Mouse (Mus musculus): Measurements from ENCODE around the gene Pomgnt2. TPM values are rescaled to one million over a fixed set of nuclear protein-coding genes. Genes with fewer than 3 reads are reported as not detected.
A peak's percentile ranks its signal among the peaks of the same experiment; 100 is the strongest.

The Pomgnt2 gene
- total RNA-seq, 1 experiment, result 12.9 TPM

- no peak overlapping the region for H3K4me3 ChIP-seq (ENCODE audit: insufficient read depth in 1 of 2, low read depth in 1 of 2, low read length in 2 of 2, poor library complexity in 1 of 2, severe bottlenecking in 1 of 2)
- DNase-seq (ENCODE audit: low read depth, low spot score), result no peak
- no peaks in the 10 kb centered on the region for H3K9me3 ChIP-seq (ENCODE audit: control insufficient read depth, insufficient read depth, low read depth, low read length)
- H3K27ac ChIP-seq (ENCODE audit: insufficient read depth, low read depth, low read length, poor library complexity, severe bottlenecking), result no peak overlapping the region
- in situ Hi-C loops (cut with MboI; ENCODE audit: low sequenced_read_pairs in 2 of 2, unreplicated experiment in 2 of 2), result no loop called here
- TF ChIP-seq CHD2 (IDR thresholded peaks at IDR 0.05; ENCODE audit: low read depth, low read length) (no peak), MAFK (IDR thresholded peaks at IDR 0.05; ENCODE audit: insufficient read depth, low read depth, low read length) (no peak), ZNF384 (IDR thresholded peaks at IDR 0.05; ENCODE audit: low read depth, low read length) (no peak), ZC3H11A (IDR thresholded peaks at IDR 0.05; ENCODE audit: borderline replicate concordance, low read depth, low read length) (no peak), HCFC1 (IDR thresholded peaks at IDR 0.05; ENCODE audit: borderline replicate concordance, insufficient read depth, low read length) (no peak)
- H3K9ac ChIP-seq (ENCODE audit: insufficient read depth, low read depth, low read length, poor library complexity, severe bottlenecking), result no peak overlapping the region
- peaks cover 3% of the 10 kb centered on the region; the same call in 1 of the 2 replicates for H3K36me3 ChIP-seq (ENCODE audit: control insufficient read depth, insufficient read depth, low read length, poor library complexity, severe bottlenecking)
- H3K4me1 ChIP-seq (ENCODE audit: control insufficient read depth in 2 of 2, insufficient read depth in 2 of 2, low read length in 2 of 2, poor library complexity in 1 of 2), result peaks cover 2 to 20% of the 10 kb centered on the region in 2 experiments; a peak in 3 of 4 replicates
These were observed 5.9 kb downstream of the Pomgnt2 start for GRCm38 (mm10) chr9:121991041-121991440.

- TF ChIP-seq CHD2 (IDR thresholded peaks at IDR 0.05; ENCODE audit: low read depth, low read length), result no peak
- no peak for TF ChIP-seq ZNF384 (IDR thresholded peaks at IDR 0.05; ENCODE audit: low read depth, low read length)
- no peak for TF ChIP-seq ZC3H11A (IDR thresholded peaks at IDR 0.05; ENCODE audit: borderline replicate concordance, low read depth, low read length)
- TF ChIP-seq HCFC1 (IDR thresholded peaks at IDR 0.05; ENCODE audit: borderline replicate concordance, insufficient read depth, low read length), result no peak
- no peak for TF ChIP-seq MAFK (IDR thresholded peaks at IDR 0.05; ENCODE audit: insufficient read depth, low read depth, low read length)
- in situ Hi-C loops (cut with MboI; ENCODE audit: low sequenced_read_pairs in 2 of 2, unreplicated experiment in 2 of 2), result no loop called here
These were observed 7.4 kb downstream of the Pomgnt2 start for GRCm38 (mm10) chr9:121989536-121989935.

GRCm38 (mm10) chr9:121988910-121989309 lies 8.0 kb downstream of the Pomgnt2 start:
- DNase-seq (ENCODE audit: low read depth, low spot score), result no peak
- in situ Hi-C loops (cut with MboI; ENCODE audit: low sequenced_read_pairs in 2 of 2, unreplicated experiment in 2 of 2), result no loop called here
- H3K36me3 ChIP-seq (ENCODE audit: control insufficient read depth, insufficient read depth, low read length, poor library complexity, severe bottlenecking), result peaks cover 3% of the 10 kb centered on the region; the same call in 1 of the 2 replicates
- H3K4me1 ChIP-seq (ENCODE audit: control insufficient read depth in 2 of 2, insufficient read depth in 2 of 2, low read length in 2 of 2, poor library complexity in 1 of 2), result peaks cover 2 to 21% of the 10 kb centered on the region in 2 experiments; a peak in 3 of 4 replicates
- H3K9ac ChIP-seq (ENCODE audit: insufficient read depth, low read depth, low read length, poor library complexity, severe bottlenecking), result no peak overlapping the region
- TF ChIP-seq ZNF384 (IDR thresholded peaks at IDR 0.05; ENCODE audit: low read depth, low read length) (no peak), ZC3H11A (IDR thresholded peaks at IDR 0.05; ENCODE audit: borderline replicate concordance, low read depth, low read length) (no peak), MAFK (IDR thresholded peaks at IDR 0.05; ENCODE audit: insufficient read depth, low read depth, low read length) (no peak), CHD2 (IDR thresholded peaks at IDR 0.05; ENCODE audit: low read depth, low read length) (no peak), HCFC1 (IDR thresholded peaks at IDR 0.05; ENCODE audit: borderline replicate concordance, insufficient read depth, low read length) (no peak)
- no peaks in the 10 kb centered on the region for H3K9me3 ChIP-seq (ENCODE audit: control insufficient read depth, insufficient read depth, low read depth, low read length)
- no peak overlapping the region; the same call in 1 of the 2 replicates for H3K27ac ChIP-seq (ENCODE audit: insufficient read depth, low read depth, low read length, poor library complexity, severe bottlenecking)
- no peak overlapping the region for H3K4me3 ChIP-seq (ENCODE audit: insufficient read depth in 1 of 2, low read depth in 1 of 2, low read length in 2 of 2, poor library complexity in 1 of 2, severe bottlenecking in 1 of 2)

More at GRCm38 (mm10) chr9:121989536-121989935, 7.4 kb downstream of the Pomgnt2 start:
- DNase-seq (ENCODE audit: low read depth, low spot score), result peak; percentile 76
- Histone ChIP-seq H3K4me3 (ENCODE audit: insufficient read depth in 1 of 2, low read depth in 1 of 2, low read length in 2 of 2, poor library complexity in 1 of 2, severe bottlenecking in 1 of 2) (no peak overlapping the region), H3K27ac (ENCODE audit: insufficient read depth, low read depth, low read length, poor library complexity, severe bottlenecking) (no peak overlapping the region), H3K36me3 (ENCODE audit: control insufficient read depth, insufficient read depth, low read length, poor library complexity, severe bottlenecking) (peaks cover 3% of the 10 kb centered on the region; the same call in 1 of the 2 replicates), H3K4me1 (ENCODE audit: control insufficient read depth in 2 of 2, insufficient read depth in 2 of 2, low read length in 2 of 2, poor library complexity in 1 of 2) (peaks cover 2 to 21% of the 10 kb centered on the region in 2 experiments; a peak in 3 of 4 replicates), H3K9ac (ENCODE audit: insufficient read depth, low read depth, low read length, poor library complexity, severe bottlenecking) (no peak overlapping the region), H3K9me3 (ENCODE audit: control insufficient read depth, insufficient read depth, low read depth, low read length) (no peaks in the 10 kb centered on the region)

DNA sequence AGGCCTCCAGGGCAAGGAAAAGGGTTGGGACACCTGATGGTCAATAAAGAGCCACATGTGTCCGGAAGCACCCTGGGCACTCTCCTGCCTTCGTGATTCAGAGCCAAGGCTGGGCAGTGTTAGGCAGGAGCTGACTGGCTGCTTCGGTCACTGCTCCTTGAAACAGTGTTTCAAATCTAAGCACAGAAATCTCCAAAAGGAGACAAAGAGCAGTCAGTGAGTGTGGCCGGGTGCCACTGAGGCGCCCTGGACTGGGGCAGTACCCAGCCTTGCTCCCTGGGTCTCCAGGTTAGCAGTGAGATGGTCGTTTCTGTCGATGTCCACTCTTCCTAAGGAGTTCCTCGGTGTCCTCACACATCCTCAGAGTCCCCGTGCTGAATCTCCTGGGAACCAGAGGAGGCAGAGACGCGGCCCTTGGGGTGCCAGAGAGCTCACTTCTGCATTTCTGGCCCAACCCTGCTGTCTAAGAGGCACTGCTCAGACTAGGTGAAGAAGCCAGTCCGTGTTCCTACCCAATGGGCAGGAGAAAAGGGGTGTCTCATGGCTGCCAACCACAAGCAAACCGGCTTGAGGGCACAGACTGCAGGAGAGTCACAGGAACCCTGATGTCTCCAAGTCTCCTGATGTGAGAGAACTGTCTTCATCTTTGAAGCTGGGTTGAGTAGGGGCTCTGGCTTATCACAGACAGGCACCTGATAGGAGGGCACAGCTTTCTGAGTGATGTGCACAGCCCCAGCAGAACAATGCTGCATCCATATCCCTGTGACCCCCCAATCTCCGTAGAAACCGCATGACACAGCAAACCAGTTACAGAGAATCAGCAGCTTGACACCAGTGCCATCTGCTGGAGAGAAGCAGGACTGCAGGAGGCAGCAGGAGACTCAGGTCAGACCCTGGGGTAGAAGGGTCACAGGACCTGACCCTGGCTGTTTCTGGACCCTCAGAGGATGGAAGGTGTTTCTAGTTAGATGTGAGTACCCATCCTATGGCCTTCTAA lies 12.1 kb downstream of the Pomgnt2 start:
- in situ Hi-C loops (cut with MboI; ENCODE audit: low sequenced_read_pairs in 2 of 2, unreplicated experiment in 2 of 2), result no loop called here
- no peaks in the 10 kb centered on the region for H3K9me3 ChIP-seq (ENCODE audit: control insufficient read depth, insufficient read depth, low read depth, low read length)
- peak; percentile 52 for DNase-seq (ENCODE audit: low read depth, low spot score)
- TF ChIP-seq MAFK (IDR thresholded peaks at IDR 0.05; ENCODE audit: insufficient read depth, low read depth, low read length) (peak; percentile 85), HCFC1 (IDR thresholded peaks at IDR 0.05; ENCODE audit: borderline replicate concordance, insufficient read depth, low read length) (no peak), ZC3H11A (IDR thresholded peaks at IDR 0.05; ENCODE audit: borderline replicate concordance, low read depth, low read length) (peak; percentile 68; the same call in 1 of the 2 replicates), CHD2 (IDR thresholded peaks at IDR 0.05; ENCODE audit: low read depth, low read length) (no peak)
- no peak overlapping the region for H3K27ac ChIP-seq (ENCODE audit: insufficient read depth, low read depth, low read length, poor library complexity, severe bottlenecking)
- H3K4me1 ChIP-seq (ENCODE audit: control insufficient read depth in 2 of 2, insufficient read depth in 2 of 2, low read length in 2 of 2, poor library complexity in 1 of 2), result peaks cover 2 to 13% of the 10 kb centered on the region in 2 experiments; a peak in 3 of 4 replicates
- H3K36me3 ChIP-seq (ENCODE audit: control insufficient read depth, insufficient read depth, low read length, poor library complexity, severe bottlenecking), result peaks cover 12% of the 10 kb centered on the region; the same call in 1 of the 2 replicates
- H3K4me3 ChIP-seq (ENCODE audit: insufficient read depth in 1 of 2, low read depth in 1 of 2, low read length in 2 of 2, poor library complexity in 1 of 2, severe bottlenecking in 1 of 2), result no peak overlapping the region
- no peak overlapping the region; the same call in 1 of the 2 replicates for H3K9ac ChIP-seq (ENCODE audit: insufficient read depth, low read depth, low read length, poor library complexity, severe bottlenecking)

Data from ES-E14 (cell line).